Mouse (Mus musculus): ENCODE data around the gene Ntn5. TPM values are rescaled to one million over a fixed set of nuclear protein-coding genes. Genes with fewer than 3 reads are reported as not detected.
A peak's percentile ranks its signal among the peaks of the same experiment; 100 is the strongest.

Ntn5 gene
- polyA plus RNA-seq, 1 experiment from 2014 or later, result not detected

DNA sequence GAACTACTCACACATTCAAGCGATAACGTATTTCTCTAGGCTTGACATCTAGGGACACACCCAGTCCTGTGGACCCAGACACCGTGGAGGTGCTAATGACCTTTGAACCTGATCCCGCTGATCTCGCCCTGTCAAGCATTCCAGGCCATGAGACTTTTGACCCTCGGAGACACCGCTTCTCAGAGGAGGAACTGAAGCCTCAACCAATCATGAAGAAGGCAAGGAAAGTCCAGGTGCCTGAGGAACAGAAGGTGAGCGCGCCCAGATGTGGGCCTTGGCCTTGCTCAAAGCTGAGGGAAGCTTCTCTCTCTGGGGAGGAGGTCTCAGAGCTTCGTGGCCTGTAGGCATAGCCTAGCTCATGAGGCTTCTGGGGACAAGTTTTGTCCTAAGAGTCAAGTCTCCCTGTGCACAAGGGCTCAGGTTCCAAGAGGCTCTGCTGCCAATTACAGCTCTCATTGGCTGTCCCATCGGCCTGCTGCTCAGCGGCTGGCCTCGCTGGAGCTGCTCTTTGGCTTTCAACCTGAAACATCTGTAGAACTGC, 24.5 kb downstream of the Ntn5 start:
- Histone ChIP-seq H3K9ac (peak overlapping the region; percentile 33), H3K27me3 (replicated peaks) (no peaks in the 10 kb centered on the region), H3K4me2 (peak overlapping the region; percentile 95), H3K9me3 (replicated peaks) (no peaks in the 10 kb centered on the region), H3K27ac (ENCODE audit: poor library complexity, severe bottlenecking) (no peak overlapping the region), H3K36me3 (peaks cover 38% of the 10 kb centered on the region), H3K4me1 (replicated peaks) (peaks cover 52% of the 10 kb centered on the region), H3K4me3 (peak overlapping the region; percentile 69; the same call in 1 of the 2 replicates)
- 47% methylated on average over 13 of the region's 13 CpGs for WGBS
- ATAC-seq (ENCODE audit: insufficient number of reproducible peaks, low FRiP score), result no peak

DNA sequence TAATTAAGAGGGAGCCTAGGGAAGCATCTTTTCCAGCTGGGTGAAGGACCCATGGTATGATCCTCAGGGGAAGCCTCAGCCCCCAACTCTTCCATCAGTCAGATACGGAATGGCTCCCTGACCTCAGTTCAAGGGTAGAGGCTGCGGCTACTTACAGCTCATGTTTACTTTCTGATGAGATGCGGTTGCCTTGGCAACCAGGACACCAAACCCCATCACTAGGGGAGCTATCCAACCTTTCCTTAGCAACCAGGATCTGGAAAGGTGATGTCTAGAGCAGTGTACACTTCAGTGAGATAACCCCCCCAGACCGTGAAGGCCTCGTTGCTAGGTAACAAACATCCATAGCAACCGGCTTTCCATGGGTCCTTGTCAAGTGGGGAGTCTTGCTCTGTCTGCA, 25.2 kb downstream of the Ntn5 start:
- H3K4me1 ChIP-seq (replicated peaks), result peaks cover 46% of the 10 kb centered on the region
- H3K9ac ChIP-seq, result no peak overlapping the region
- 45% methylated on average over 6 of the region's 6 CpGs for WGBS
- H3K4me2 ChIP-seq, result no peak overlapping the region
- no peak overlapping the region for H3K4me3 ChIP-seq
- H3K27ac ChIP-seq (ENCODE audit: poor library complexity, severe bottlenecking), result no peak overlapping the region
- peaks cover 43% of the 10 kb centered on the region for H3K36me3 ChIP-seq
- ATAC-seq (ENCODE audit: insufficient number of reproducible peaks, low FRiP score), result no peak
- H3K27me3 ChIP-seq (replicated peaks), result no peaks in the 10 kb centered on the region
- H3K9me3 ChIP-seq (replicated peaks), result no peaks in the 10 kb centered on the region

DNA sequence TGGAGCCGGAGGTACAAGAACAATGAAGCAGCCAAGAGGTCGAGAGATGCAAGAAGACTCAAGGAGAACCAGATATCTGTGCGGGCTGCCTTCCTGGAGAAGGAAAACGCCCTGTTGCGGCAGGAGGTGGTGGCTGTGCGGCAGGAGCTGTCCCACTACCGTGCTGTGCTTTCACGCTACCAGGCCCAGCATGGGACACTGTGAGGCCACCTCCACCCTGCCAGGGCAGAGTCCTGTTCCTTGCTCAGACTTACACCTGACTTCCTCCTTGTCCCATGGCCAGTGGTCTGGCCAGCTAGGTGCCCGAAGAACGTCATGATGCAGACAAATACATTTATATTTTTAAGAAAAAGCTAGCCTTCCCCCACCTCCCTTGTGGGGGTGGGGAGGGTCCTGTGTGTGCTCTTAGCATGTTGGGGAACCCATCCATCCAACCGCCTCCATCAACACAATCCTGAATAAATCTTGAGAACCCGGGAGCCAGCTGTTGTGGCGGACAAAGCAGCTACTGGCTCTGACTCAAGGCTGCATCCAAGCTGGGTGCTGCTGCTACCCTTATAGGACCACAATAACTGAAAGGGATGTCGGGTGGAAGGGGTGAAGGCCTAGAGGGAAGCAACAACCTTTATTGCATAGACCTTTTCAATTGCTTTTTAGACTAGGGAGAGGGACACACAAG, 26.0 kb downstream of the Ntn5 start:
- H3K4me2 ChIP-seq, result no peak overlapping the region
- ATAC-seq (ENCODE audit: insufficient number of reproducible peaks, low FRiP score), result no peak
- peaks cover 53% of the 10 kb centered on the region for H3K4me1 ChIP-seq (replicated peaks)
- H3K27ac ChIP-seq (ENCODE audit: poor library complexity, severe bottlenecking), result no peak overlapping the region
- no peak overlapping the region for H3K9ac ChIP-seq
- peaks cover 43% of the 10 kb centered on the region for H3K36me3 ChIP-seq
- no peaks in the 10 kb centered on the region for H3K9me3 ChIP-seq (replicated peaks)
- no peak overlapping the region for H3K4me3 ChIP-seq
- no peaks in the 10 kb centered on the region for H3K27me3 ChIP-seq (replicated peaks)
- WGBS, result 67% methylated on average over 14 of the region's 14 CpGs

GRCm38 (mm10) chr7:45710477-45711191, 26.8 kb downstream of the Ntn5 start:
- peaks cover 52% of the 10 kb centered on the region for H3K4me1 ChIP-seq (replicated peaks)
- H3K27ac ChIP-seq (ENCODE audit: poor library complexity, severe bottlenecking), result no peak overlapping the region
- H3K36me3 ChIP-seq, result peaks cover 43% of the 10 kb centered on the region
- H3K4me3 ChIP-seq, result no peak overlapping the region
- H3K4me2 ChIP-seq, result no peak overlapping the region
- WGBS, result 92% methylated on average over 20 of the region's 20 CpGs
- no peak for ATAC-seq (ENCODE audit: insufficient number of reproducible peaks, low FRiP score)
- H3K9ac ChIP-seq, result no peak overlapping the region
- no peaks in the 10 kb centered on the region for H3K9me3 ChIP-seq (replicated peaks)
- no peaks in the 10 kb centered on the region for H3K27me3 ChIP-seq (replicated peaks)

DNA sequence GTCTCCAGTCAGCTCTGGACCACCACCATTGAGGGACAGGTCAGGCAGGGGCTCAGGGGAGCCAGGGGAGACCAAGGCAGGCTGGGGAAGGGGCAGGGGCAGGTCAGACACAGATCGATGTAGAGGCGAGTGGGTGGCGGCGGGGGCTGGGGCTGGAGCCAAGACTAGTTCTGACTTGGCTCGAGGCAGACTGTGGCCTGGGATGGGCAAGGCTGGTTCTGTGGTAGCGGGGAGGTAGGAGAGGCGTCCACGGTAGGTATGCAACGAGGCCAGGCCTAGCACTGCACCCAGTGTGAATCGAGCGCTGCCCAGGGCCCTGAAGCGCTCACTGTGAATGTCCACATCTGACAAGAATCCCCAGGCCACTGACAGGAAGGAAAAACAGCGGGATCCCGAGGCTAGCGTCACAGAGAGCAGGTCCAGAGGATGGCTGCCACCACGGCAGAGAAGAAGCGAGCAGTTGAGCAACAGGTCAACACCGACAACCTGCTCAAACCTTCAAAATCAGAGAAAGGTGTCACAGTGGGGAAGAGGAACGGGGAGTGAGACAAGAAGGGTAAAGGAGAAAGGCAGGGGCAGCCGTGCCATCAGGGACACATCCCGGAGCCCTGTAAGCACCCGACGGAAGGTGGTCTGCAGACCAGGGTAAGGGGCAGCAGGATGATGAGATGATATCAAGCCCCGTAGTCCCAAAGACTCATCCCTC, 27.6 kb downstream of the Ntn5 start:
- no peaks in the 10 kb centered on the region for H3K27me3 ChIP-seq (replicated peaks)
- H3K4me1 ChIP-seq (replicated peaks), result peaks cover 52% of the 10 kb centered on the region
- H3K9me3 ChIP-seq (replicated peaks), result no peaks in the 10 kb centered on the region
- H3K9ac ChIP-seq, result no peak overlapping the region
- H3K36me3 ChIP-seq, result peaks cover 43% of the 10 kb centered on the region
- no peak overlapping the region for H3K4me3 ChIP-seq
- H3K4me2 ChIP-seq, result no peak overlapping the region
- ATAC-seq (ENCODE audit: insufficient number of reproducible peaks, low FRiP score), result no peak
- 88% methylated on average over 24 of the region's 24 CpGs for WGBS
- no peak overlapping the region for H3K27ac ChIP-seq (ENCODE audit: poor library complexity, severe bottlenecking)

DNA sequence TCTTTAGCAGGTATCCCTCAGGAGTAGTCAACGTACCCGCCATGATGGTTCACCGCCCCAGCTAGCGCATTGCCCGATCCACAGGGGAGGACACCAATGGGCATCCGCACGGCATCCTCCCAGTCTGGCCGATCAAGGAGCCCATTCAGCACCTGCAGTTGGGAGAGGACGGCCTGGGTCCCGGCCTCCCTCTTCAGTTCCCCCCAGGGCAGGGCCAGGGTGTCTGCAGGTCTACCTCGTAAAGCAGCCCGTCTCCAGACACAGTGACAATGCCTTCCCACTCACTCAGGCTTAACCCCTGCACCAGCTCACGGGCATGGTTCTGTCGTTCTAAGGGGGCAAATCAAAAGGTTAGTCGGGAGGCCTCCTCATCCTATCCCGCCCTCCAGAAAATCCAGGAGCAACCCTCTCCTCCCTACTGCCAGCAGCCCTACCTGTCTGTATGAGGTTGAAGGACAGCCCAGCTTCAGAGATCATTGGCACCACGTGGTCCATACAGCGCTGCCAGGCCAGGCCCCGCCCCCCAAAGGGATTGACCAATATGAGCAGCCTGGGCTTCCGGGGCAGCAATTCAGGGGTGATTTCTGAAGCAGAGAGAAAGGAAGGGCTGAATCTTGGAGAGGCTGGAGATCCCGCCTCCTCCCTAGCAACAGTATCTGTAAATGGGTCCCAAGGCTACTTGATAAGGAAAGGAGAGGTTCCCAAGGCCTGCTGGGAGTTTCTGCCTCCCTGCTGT, 28.4 kb downstream of the Ntn5 start:
- H3K36me3 ChIP-seq, result peaks cover 43% of the 10 kb centered on the region
- no peak overlapping the region for H3K4me3 ChIP-seq
- no peak overlapping the region for H3K27ac ChIP-seq (ENCODE audit: poor library complexity, severe bottlenecking)
- no peak for ATAC-seq (ENCODE audit: insufficient number of reproducible peaks, low FRiP score)
- H3K4me1 ChIP-seq (replicated peaks), result peaks cover 57% of the 10 kb centered on the region
- H3K9me3 ChIP-seq (replicated peaks), result no peaks in the 10 kb centered on the region
- no peaks in the 10 kb centered on the region for H3K27me3 ChIP-seq (replicated peaks)
- no peak overlapping the region for H3K4me2 ChIP-seq
- WGBS, result 88% methylated on average over 21 of the region's 21 CpGs
- no peak overlapping the region for H3K9ac ChIP-seq

DNA sequence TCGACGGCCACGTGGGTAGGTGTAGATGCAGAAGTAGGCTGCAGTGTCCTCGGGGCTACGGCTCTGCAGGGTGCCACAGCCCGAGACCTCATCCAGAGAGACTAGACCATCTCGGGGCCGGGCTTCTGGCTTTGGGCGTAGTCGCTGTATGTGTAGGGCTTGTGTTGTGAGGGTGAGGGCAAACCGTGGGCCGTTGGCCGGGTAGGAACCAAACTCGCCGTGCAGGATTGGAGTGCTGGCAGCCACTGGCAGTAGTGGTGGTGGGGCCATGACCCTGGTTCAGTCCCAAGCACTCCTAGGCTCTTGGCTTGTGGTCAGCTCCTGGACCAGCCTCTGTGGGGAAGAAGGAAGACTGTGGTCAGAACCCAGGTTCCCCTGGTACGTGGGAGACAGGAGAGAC, 29.6 kb downstream of the Ntn5 start:
- Histone ChIP-seq H3K9me3 (replicated peaks) (no peaks in the 10 kb centered on the region), H3K4me2 (no peak overlapping the region), H3K27me3 (replicated peaks) (no peaks in the 10 kb centered on the region), H3K36me3 (peaks cover 43% of the 10 kb centered on the region), H3K27ac (ENCODE audit: poor library complexity, severe bottlenecking) (no peak overlapping the region), H3K9ac (no peak overlapping the region), H3K4me1 (replicated peaks) (peaks cover 45% of the 10 kb centered on the region), H3K4me3 (no peak overlapping the region)
- 96% methylated on average over 16 of the region's 16 CpGs for WGBS
- ATAC-seq (ENCODE audit: insufficient number of reproducible peaks, low FRiP score), result no peak

GRCm38 (mm10) chr7:45713881-45714520, 30.2 kb downstream of the Ntn5 start:
- H3K9me3 ChIP-seq (replicated peaks), result no peaks in the 10 kb centered on the region
- peak overlapping the region; percentile 81 for H3K9ac ChIP-seq
- no peak overlapping the region for H3K27ac ChIP-seq (ENCODE audit: poor library complexity, severe bottlenecking)
- H3K4me1 ChIP-seq (replicated peaks), result peaks cover 44% of the 10 kb centered on the region
- no peaks in the 10 kb centered on the region for H3K27me3 ChIP-seq (replicated peaks)
- peak overlapping the region; percentile 95 for H3K4me3 ChIP-seq
- H3K36me3 ChIP-seq, result peaks cover 44% of the 10 kb centered on the region
- ATAC-seq (ENCODE audit: insufficient number of reproducible peaks, low FRiP score), result no peak
- WGBS, result 83% methylated on average over 6 of the region's 6 CpGs
- H3K4me2 ChIP-seq, result peak overlapping the region; percentile 92

- Histone ChIP-seq H3K27ac (ENCODE audit: poor library complexity, severe bottlenecking) (peak overlapping the region; percentile 7; the same call in 1 of the 2 replicates), H3K4me2 (peak overlapping the region; percentile 92), H3K4me1 (replicated peaks) (peaks cover 44% of the 10 kb centered on the region), H3K9me3 (replicated peaks) (no peaks in the 10 kb centered on the region), H3K4me3 (peak overlapping the region; percentile 95), H3K9ac (peak overlapping the region; percentile 81), H3K27me3 (replicated peaks) (no peaks in the 10 kb centered on the region), H3K36me3 (peaks cover 48% of the 10 kb centered on the region)
- ATAC-seq (ENCODE audit: insufficient number of reproducible peaks, low FRiP score), result peak; percentile 37
- WGBS, result 12% methylated on average over 14 of the region's 14 CpGs
Measured at GRCm38 (mm10) chr7:45714630-45715089, 30.8 kb downstream of the Ntn5 start.

DNA sequence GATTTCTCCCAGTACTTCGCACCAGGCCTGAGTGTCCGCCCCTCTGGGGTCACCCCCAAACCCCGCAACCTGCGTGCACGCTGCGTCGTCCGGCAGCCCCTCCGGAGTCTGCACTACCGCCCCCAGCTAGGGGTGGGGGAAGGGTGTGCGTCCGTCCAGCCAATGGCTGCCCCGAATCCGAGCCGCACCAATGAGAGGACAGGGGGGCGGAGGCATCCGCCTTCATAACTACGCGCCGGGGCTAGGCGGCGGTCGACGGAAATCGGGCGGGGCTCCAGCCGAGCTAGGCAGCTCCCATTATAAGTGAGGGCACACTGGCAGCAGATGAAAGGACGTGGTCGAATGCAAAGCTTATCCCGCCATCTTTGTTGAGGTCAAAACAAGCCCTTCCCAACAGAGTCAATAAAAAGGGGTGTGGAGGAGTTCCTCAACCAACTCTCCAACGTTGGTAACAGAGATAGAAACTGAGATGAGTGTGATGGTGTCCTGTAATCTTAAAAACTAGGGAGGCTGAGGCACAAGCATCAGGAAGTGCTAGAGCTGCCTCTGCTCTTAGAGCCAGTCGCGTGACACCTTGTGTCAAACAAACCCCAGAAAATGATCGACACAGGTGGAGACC, 31.4 kb downstream of the Ntn5 start, which contains the start of gene Rpl18:
Rpl18 (plus strand) TSS at position 368 of the 619 bp plus-strand sequence.
- H3K9me3 ChIP-seq (replicated peaks), result no peaks in the 10 kb centered on the region
- 6% methylated on average over 34 of the region's 34 CpGs for WGBS
- peak within 1 kb of the TSS; percentile 95 for H3K4me3 ChIP-seq
- H3K27ac ChIP-seq (ENCODE audit: poor library complexity, severe bottlenecking), result peak within 1 kb of the TSS; percentile 34; the same call in 1 of the 2 replicates
- H3K4me1 ChIP-seq (replicated peaks), result peaks cover 47% of the 10 kb centered on the region
- H3K36me3 ChIP-seq, result peaks cover 48% of the 10 kb centered on the region
- peak within 1 kb of the TSS; percentile 92 for H3K4me2 ChIP-seq
- ATAC-seq (ENCODE audit: insufficient number of reproducible peaks, low FRiP score), result peak; percentile 91
- H3K27me3 ChIP-seq (replicated peaks), result no peaks in the 10 kb centered on the region
- H3K9ac ChIP-seq, result peak within 1 kb of the TSS; percentile 81

Measured in heart, embryonic 12.5 days (tissue).